Mouse (Mus musculus): ENCODE data around the gene Vav2. TPM values are rescaled to one million over a fixed set of nuclear protein-coding genes. Genes with fewer than 3 reads are reported as not detected.
A peak's percentile ranks its signal among the peaks of the same experiment; 100 is the strongest.

Gene Vav2
- total RNA-seq, 2 experiments from 2014 or later = 6.3 to 7.2 TPM

- peak; percentile 11 for ATAC-seq (replicated peaks; ENCODE audit: poor library complexity, severe bottlenecking)
Measured at GRCm38 (mm10) chr2:27442708-27443449, 16.0 kb upstream of the Vav2 start.

DNA sequence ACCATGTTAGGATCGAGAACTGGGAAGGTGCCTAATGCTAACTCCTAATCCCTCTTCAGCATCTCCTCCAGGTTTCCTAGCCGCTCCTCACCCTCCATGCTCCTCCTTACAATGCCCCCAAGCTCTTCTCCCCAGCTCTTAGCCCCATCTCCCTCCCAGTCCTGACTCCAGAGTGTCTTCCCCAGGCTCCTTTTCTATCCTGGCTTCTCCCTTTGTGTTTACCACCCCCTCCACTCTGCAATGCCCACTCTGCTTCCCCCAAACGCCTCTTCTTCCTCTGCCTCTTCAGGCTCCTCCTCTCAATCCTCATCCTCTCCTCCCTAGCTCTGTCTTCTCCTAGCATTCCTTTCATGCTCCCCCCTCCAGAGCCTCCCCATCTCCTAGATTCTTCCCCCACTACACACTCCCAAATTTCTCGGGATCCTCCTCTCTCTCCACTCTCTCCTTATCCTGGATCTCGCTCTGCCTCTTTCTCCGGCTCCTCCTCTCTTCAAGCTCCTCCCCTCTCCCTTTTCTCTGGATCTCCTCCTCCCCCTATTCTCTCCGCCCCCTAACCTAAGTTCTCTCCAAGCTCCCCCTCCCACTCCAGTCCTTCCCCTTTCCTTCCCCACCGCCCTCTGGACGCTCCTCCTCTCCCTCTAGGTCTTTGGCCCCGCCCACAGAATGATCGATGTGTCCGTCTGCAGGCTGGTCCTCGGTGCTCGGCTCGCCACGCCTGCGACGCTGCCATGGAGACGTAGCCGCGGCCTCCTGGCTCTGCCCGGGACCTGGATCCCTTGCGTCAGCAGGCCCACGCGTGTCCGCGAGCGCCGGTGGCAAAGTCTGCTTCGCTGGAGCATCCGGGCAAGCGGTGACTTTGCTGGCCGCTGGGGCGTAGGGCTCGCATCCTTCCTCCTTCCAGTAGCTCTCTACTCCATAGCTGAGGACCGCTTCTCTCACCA lies 15.2 kb upstream of the Vav2 start, which contains the start of gene Brd3os:
TSS of gene Brd3os (plus strand) at position 558 of the 941 bp plus-strand sequence.
- ATAC-seq (replicated peaks; ENCODE audit: poor library complexity, severe bottlenecking) = peak; percentile 91

DNA sequence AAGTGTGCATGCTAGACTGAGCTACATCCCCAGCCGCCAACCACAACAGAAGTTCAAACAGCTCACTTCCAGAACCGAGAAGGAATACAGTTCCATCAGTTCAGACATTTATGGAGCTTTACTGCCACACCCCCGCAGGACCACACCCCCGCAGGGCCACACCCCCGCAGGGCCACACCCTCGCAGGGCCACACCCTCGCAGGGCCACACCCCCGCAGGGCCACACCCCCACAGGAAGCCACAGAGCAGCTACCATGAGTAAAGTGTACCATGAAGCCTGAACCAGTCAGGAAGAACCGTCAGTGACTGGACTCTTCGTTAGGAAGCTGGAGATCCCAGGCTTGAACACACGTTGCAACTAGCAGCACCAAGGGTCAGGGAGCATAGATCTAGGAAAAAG lies 11.4 kb upstream of the Vav2 start:
- ATAC-seq (replicated peaks; ENCODE audit: poor library complexity, severe bottlenecking) = peak; percentile 82

- no peak for ATAC-seq (replicated peaks; ENCODE audit: poor library complexity, severe bottlenecking)
Measured at GRCm38 (mm10) chr2:27437876-27438275, 11.0 kb upstream of the Vav2 start.

DNA sequence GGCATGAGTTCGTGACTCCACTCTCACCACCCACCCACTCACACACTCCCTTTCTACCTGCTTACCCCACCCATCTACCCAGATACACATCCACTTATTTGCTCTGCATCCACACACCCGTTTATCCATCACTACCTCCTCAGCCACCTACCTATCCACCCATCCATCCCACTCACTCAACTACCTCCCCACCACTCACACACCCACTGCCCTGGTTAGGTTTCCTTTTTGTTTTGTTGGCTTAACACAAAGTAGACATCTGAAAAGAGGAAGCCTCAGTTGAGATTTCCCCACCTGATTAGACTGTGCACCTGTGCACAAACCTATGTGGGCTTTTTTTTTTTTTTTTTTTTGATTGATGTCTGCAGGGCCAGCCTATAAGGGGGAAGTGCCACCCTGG lies 5.8 kb upstream of the Vav2 start:
- ATAC-seq (replicated peaks; ENCODE audit: poor library complexity, severe bottlenecking) = no peak

GRCm38 (mm10) chr2:27430621-27431020 lies 3.8 kb upstream of the Vav2 start:
- ATAC-seq (replicated peaks; ENCODE audit: poor library complexity, severe bottlenecking) = no peak

- ATAC-seq (replicated peaks; ENCODE audit: poor library complexity, severe bottlenecking) = peak; percentile 41
Measured at GRCm38 (mm10) chr2:27428071-27428470, 1.2 kb upstream of the Vav2 start.

DNA sequence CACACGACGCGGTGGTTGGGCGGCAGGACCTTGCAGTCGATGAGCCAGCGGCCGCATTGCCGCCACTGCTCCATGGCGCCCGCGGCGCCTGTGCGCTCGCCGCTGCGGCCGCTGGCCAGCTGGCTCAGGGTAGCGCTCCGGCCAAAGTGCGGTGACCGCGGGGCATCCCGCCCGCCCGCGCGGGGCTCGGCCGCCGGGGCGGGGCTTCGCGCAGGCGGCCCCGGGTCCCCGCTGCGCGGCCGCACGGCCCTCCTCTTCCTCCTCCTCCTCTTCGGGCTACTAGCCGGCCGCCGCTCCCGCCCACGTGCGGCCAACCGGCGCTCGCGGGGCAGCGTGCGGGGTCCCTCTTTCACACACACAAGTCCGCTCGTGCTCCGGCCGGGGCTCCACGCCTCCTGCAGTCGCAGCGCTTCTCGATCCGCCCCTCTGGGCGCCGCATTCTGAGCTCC lies 403 bp downstream of the Vav2 start:
- peak; percentile 12 for ATAC-seq (replicated peaks; ENCODE audit: poor library complexity, severe bottlenecking)

GRCm38 (mm10) chr2:27425751-27426405 lies 955 bp downstream of the Vav2 start:
- no peak for ATAC-seq (replicated peaks; ENCODE audit: poor library complexity, severe bottlenecking)

DNA sequence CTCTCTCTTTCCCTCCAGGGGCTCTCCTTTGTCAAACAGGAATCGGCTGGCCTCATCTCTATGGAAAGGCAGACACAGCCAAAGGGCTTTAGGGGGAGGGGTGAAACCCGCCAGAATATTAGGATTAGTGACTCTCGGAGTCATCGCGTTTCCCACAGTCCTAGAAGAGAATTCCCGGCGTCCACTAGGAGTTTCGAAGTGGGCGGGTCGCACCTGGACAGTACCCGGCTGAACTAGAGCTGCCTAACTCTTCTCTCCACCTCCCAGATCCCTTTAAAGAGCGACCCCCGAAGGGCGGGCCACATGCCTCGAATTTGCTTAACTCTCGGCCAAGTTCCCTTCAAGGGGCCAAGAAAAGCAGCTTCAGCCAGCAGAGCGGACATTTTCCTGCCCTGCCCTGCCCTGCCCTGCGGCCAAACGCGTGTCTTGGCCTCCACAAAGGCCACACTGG lies 1.6 kb downstream of the Vav2 start:
- no peak for ATAC-seq (replicated peaks; ENCODE audit: poor library complexity, severe bottlenecking)

- no peak for ATAC-seq (replicated peaks; ENCODE audit: poor library complexity, severe bottlenecking)
Measured at GRCm38 (mm10) chr2:27423596-27423995, 3.2 kb downstream of the Vav2 start.

DNA sequence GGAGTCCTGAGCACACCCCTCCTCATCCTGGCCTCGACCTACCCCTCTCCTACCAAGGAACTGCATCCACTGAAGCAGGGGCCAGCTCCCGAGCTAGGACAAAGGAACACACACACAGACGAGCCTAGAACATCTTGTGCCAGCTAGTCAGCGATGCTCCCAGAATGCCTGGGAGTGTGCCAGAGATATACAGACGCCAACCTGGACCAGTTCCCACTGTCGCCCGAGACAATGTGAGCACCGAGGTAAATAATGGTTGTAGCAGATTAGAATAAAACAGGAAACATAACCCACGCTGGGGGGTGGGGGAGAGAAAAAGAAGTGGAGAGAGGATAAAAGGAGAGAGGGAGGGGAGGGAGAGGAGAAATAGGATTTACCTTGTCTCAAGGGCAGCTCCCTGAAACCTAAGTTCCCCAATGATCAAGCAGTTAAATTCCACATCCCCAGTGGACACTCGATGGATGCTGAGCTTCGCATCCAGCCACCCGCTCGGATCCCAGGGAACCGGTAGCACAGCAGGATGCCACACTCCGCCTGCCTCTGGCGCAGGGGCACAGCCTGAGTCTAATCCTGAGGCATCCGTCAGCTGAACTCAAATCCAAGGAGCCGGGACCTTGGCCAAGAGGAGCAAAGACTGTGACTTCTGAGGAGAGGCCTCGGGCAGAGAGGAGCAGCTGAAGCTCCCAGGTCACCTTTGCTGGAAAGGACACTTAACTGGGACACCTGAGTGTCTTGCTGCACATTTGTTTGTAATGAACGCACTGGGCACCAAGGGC lies 5.4 kb downstream of the Vav2 start:
- ATAC-seq (replicated peaks; ENCODE audit: poor library complexity, severe bottlenecking) = no peak

DNA sequence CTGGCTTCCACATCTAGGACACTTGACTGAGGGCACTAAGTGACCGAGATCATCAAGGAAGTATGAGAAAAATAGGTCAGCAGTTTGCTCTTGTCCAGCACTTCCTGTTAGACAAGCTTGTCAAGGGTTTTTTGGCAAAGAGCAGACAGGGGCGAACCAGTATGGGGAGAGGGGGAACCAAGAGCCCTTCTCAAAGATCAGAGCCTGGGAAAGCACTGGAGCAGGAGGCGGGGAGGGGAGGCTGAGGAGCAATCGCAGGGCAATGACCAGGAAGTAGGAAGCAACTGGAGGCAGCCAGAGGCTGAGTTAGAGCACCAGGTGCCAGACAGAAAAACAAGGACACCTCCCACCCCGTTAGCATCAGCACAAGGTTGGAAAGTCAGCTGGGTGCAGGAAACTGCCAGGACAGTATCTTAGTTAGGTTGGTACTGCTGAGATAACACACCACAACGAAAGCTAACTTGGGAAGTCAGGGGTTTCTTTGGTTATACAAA lies 8.2 kb downstream of the Vav2 start:
- peak; percentile 28 for ATAC-seq (replicated peaks; ENCODE audit: poor library complexity, severe bottlenecking)

DNA sequence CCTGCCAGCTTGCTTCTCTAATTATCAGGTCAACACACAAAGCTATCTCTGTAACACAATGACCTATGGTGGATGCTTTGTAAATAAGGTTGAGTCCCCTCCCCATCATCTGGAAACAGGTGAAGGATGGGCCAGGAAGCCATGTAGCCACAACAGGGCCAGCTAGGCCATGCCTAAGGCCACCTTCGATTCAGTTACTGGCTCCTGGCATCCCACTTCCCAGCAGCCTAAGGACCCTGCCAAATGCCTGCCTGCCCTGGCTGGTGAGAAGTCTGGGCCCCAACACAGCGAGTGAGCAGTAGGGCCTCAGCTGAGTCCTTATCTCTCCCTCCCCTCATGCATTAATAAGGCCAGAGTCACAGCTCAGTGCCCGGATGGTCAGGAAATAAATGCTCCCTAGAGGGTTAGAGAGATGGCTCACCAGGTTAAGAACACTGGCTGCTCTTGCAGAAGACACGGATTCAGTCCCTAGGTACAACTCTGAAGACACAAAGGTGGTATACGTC lies 9.1 kb downstream of the Vav2 start:
- no peak for ATAC-seq (replicated peaks; ENCODE audit: poor library complexity, severe bottlenecking)

DNA sequence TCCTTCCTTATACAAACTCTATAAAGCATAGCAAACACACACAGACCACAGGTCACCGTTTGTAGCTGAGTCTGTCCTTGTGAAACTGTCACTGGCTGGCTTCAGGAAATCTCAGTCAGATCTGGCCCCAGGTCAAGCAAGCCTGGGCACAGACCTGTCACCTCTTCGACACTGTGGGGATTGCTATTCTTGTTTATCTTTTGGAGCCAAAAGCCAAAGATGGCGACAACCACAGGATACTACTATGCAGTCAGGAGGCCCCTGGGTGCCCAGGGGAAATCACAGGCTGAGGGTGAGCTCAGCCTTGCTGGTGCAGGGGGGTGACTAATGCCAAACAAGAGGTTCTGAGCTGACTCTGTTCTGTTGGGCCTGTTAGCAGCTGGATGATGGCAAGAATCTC lies 10.4 kb downstream of the Vav2 start:
- no peak for ATAC-seq (replicated peaks; ENCODE audit: poor library complexity, severe bottlenecking)

- ATAC-seq (replicated peaks; ENCODE audit: poor library complexity, severe bottlenecking) = peak; percentile 43
Measured at GRCm38 (mm10) chr2:27415060-27415783, 11.6 kb downstream of the Vav2 start.

- ATAC-seq (replicated peaks; ENCODE audit: poor library complexity, severe bottlenecking) = no peak
Measured at GRCm38 (mm10) chr2:27413936-27414657, 12.7 kb downstream of the Vav2 start.

DNA sequence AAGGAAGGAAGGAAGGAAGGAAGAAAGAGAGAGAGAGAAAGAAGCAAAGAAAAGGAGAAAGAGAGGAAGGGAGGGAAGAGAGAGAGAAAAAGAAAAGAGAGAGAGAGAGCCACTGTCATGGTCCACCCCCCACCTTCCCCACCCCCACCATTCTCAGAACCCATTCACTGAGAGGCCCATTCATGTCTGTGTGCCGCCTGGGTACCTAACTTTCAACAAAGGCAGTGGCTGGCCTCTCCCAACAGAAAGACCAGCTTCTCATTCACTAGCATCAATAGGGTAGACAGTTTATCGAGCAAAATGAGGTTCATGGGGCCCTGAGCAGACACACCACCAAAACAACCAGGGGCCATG lies 13.3 kb downstream of the Vav2 start:
- ATAC-seq (replicated peaks; ENCODE audit: poor library complexity, severe bottlenecking) = no peak

Measured in granulocyte monocyte progenitor cell, adult 5-6 weeks (primary cell).